Mouse (Mus musculus) erythroblast, embryonic 14.5 days (primary cell): ENCODE measurements around the gene A830031A19Rik.

Experiments
- GATA1 ChIP-seq: IDR thresholded peaks from 2 replicates; pipeline ENCODE4 v1.6.1; 2012; ENCODE audit warnings: low read length, inconsistent platforms, mixed read lengths
- TAL1 ChIP-seq: IDR thresholded peaks from 3 replicates; pipeline ENCODE4 v1.6.1; 2012; ENCODE audit warnings: low read length, inconsistent platforms, mixed read lengths

GRCm38 (mm10) chr11:24122899-24123298, 48.0 kb upstream of the A830031A19Rik start:
- no peak for TF ChIP-seq TAL1
- no peak for TF ChIP-seq GATA1
